Mouse (Mus musculus) olfactory bulb, adult 2 months (tissue): ENCODE data around the gene Slc44a4. TPM values are rescaled to one million over a fixed set of nuclear protein-coding genes. Genes with fewer than 3 reads are reported as not detected.
"Not testable (repeated sequence)": the region's sequence is repeated elsewhere in the genome, so short reads cannot be mapped to it uniquely, and the experiment has no call there.

Experiments
- H3K27ac ChIP-seq: fragments of 200-500 bp; 2 replicates; pipeline ENCODE4 v1.5.1; 2012; ENCODE audit warnings: low read depth, low read length; ENCODE audit not compliant: insufficient read depth
- H3K4me1 ChIP-seq: fragments of 200-500 bp; 2 replicates; pipeline ENCODE4 v1.6.1; 2012; ENCODE audit warnings: low read length; ENCODE audit not compliant: control insufficient read depth, insufficient read depth
- H3K4me3 ChIP-seq: fragments of 200-500 bp; 2 replicates; pipeline ENCODE4 v1.5.1; 2012; ENCODE audit warnings: mild to moderate bottlenecking, low read depth, low read length, moderate library complexity; ENCODE audit not compliant: insufficient read depth
- CTCF ChIP-seq: fragments of 200-500 bp; IDR thresholded peaks from 2 replicates; pipeline ENCODE4 v1.5.1; 2012; ENCODE audit warnings: low read depth, mild to moderate bottlenecking, low read length, moderate library complexity; ENCODE audit not compliant: insufficient read depth
- POLR2A ChIP-seq: fragments of 200-500 bp; IDR thresholded peaks from 2 replicates; pipeline ENCODE4 v1.6.1; 2012; ENCODE audit warnings: mild to moderate bottlenecking, low read depth, low read length, moderate library complexity; ENCODE audit not compliant: insufficient read depth
- WGBS: fragments of 180-500 bp; shearing (Covaris S2); methylation state at CpG from one replicate; pipeline ENCODE4 v1.1.7; 2018; 5-methylcytosine and 5-hydroxymethylcytosine counted together
- polyA plus RNA-seq: library from polyadenylated mRNA; stranded (reverse); fragments of >200 nt; gene quantifications from 2 replicates; pipeline ENCODE4 v1.2.4, GENCODE M21; 2012; ENCODE audit warnings: low replicate concordance; ENCODE audit not compliant: missing spikeins, insufficient read depth, insufficient read length

The Slc44a4 gene
- polyA plus RNA-seq, 1 experiment, result not detected

- TF ChIP-seq POLR2A, result no peak
- TF ChIP-seq CTCF, result no peak
- WGBS, result 70% methylated on average over 4 of the region's 4 CpGs
- Histone ChIP-seq H3K27ac (no peak overlapping the region), H3K4me1 (peaks cover 2% of the 10 kb centered on the region; the same call in 1 of the 2 replicates), H3K4me3 (no peak overlapping the region)
Observed at GRCm38 (mm10) chr17:34953904-34954303, 39.6 kb downstream of the Slc44a4 start.

- Histone ChIP-seq H3K27ac (no peak overlapping the region), H3K4me3 (no peak overlapping the region), H3K4me1 (peaks cover 5% of the 10 kb centered on the region; the same call in 1 of the 2 replicates)
- WGBS, result 78% methylated on average over 4 of the region's 4 CpGs
- TF ChIP-seq CTCF, result no peak
- TF ChIP-seq POLR2A, result no peak
Observed at GRCm38 (mm10) chr17:34954831-34955230, 40.6 kb downstream of the Slc44a4 start.

GRCm38 (mm10) chr17:34955884-34956283 is 41.6 kb downstream of the Slc44a4 start:
- H3K4me1 ChIP-seq, result peaks cover 5% of the 10 kb centered on the region; the same call in 1 of the 2 replicates
- H3K4me3 ChIP-seq, result no peak overlapping the region
- TF ChIP-seq POLR2A (no peak), CTCF (no peak)

GRCm38 (mm10) chr17:34956340-34956739 is 42.1 kb downstream of the Slc44a4 start:
- WGBS, result 39% methylated on average over 1 of the region's 1 CpGs
- H3K4me1 ChIP-seq, result peaks cover 5% of the 10 kb centered on the region; the same call in 1 of the 2 replicates
- H3K27ac ChIP-seq, result no peak overlapping the region
- H3K4me3 ChIP-seq, result no peak overlapping the region
- TF ChIP-seq POLR2A (no peak), CTCF (no peak)

More at GRCm38 (mm10) chr17:34955884-34956283, 41.6 kb downstream of the Slc44a4 start:
- 79% methylated on average over 3 of the region's 3 CpGs for WGBS
- no peak overlapping the region for H3K27ac ChIP-seq

GRCm38 (mm10) chr17:34957291-34957690 is 43.0 kb downstream of the Slc44a4 start:
- not testable (repeated sequence) for H3K4me1 ChIP-seq, H3K27ac ChIP-seq, H3K4me3 ChIP-seq
- 9% methylated on average over 39 of the region's 40 CpGs for WGBS

GRCm38 (mm10) chr17:34957966-34958365 is 43.7 kb downstream of the Slc44a4 start:
- not testable (repeated sequence) for H3K4me1 ChIP-seq, H3K27ac ChIP-seq, H3K4me3 ChIP-seq
- 21% methylated on average over 31 of the region's 40 CpGs for WGBS

- 0% methylated on average over 27 of the region's 47 CpGs for WGBS
- H3K4me3 ChIP-seq, result peak overlapping the region; percentile 49
- H3K27ac ChIP-seq, H3K4me1 ChIP-seq: not testable (repeated sequence)
Observed at GRCm38 (mm10) chr17:34958734-34959129, 44.5 kb downstream of the Slc44a4 start.

- H3K4me1 ChIP-seq, result not testable (repeated sequence)
- peak; percentile 47 for TF ChIP-seq POLR2A
- under 1% methylated on average over 32 of the region's 32 CpGs for WGBS
- H3K4me3 ChIP-seq, result peak within 1 kb of the TSS; percentile 49
- H3K27ac ChIP-seq, result peak within 1 kb of the TSS; percentile 78
Observed at GRCm38 (mm10) chr17:34959130-34959778, 45.0 kb downstream of the Slc44a4 start, which contains the start of gene Hspa1b. TSS of gene Hspa1b (minus strand) at chr17:34959238.

GRCm38 (mm10) chr17:34959881-34960515 is 45.7 kb downstream of the Slc44a4 start:
- H3K4me1 ChIP-seq, result peaks cover 5% of the 10 kb centered on the region; the same call in 1 of the 2 replicates
- H3K27ac ChIP-seq, result no peak overlapping the region
- no peak overlapping the region for H3K4me3 ChIP-seq
- no peak for TF ChIP-seq CTCF
- TF ChIP-seq POLR2A, result no peak
- 13% methylated on average over 12 of the region's 12 CpGs for whole genome bisulfite sequencing
